ENCODE assay signal across 8 mouse cellular contexts in genomic region chr1:179668836-179669537, GRCm38 (mm10). TPM values are rescaled to one million over a fixed set of nuclear protein-coding genes. Genes with fewer than 3 reads are reported as not detected.
DNase-seq lines count a peak whose midpoint lies in the region; ATAC-seq and TF ChIP-seq lines count a peak whose summit lies in the region.

No protein-coding gene starts in this region.

- ATAC-seq in forebrain, embryonic 13.5 days, result peak; percentile 14; the same call in 1 of the 2 replicates
- ATAC-seq in liver, embryonic 11.5 days (replicated peaks; ENCODE audit: low FRiP score), result no peak
- ATAC-seq in cerebellum, adult (ENCODE audit: insufficient number of reproducible peaks, low FRiP score, low TSS enrichment), result no peak

- no peaks in the 10 kb centered on the region for H3K79me2 ChIP-seq in heart, adult 2 months (replicated peaks; ENCODE audit: control insufficient read depth, insufficient read depth, low read length)

- peak overlapping the region; percentile 91 for H3K4me3 ChIP-seq in heart, adult 2 months
- peak overlapping the region; percentile 70 for H3K4me3 ChIP-seq in forebrain, embryonic 13.5 days
- H3K4me3 ChIP-seq in liver, embryonic 11.5 days (ENCODE audit: low read depth, low read length), result peak overlapping the region; percentile 77
- H3K4me3 ChIP-seq in olfactory bulb, adult 2 months (ENCODE audit: insufficient read depth, low read depth, low read length), result peak overlapping the region; percentile 67

- DNase-seq in heart, adult 2 months, result no peak
- DNase-seq in heart, postnatal 36 days, result no peak
- DNase-seq in ES-CJ7 (ENCODE audit: low read depth, low spot score), result peak; percentile 20
- no peak for DNase-seq in liver, embryonic 11.5 days (ENCODE audit: low spot score)
- no peak for DNase-seq in frontal cortex, postnatal 10 days (ENCODE audit: low spot score in 2 of 2)

- no peak for TF ChIP-seq POLR2A in heart, adult 2 months (IDR thresholded peaks at IDR 0.05; ENCODE audit: insufficient read depth, low read depth, low read length)
- no peak for TF ChIP-seq POLR2A in olfactory bulb, adult 2 months (IDR thresholded peaks at IDR 0.05; ENCODE audit: insufficient read depth, low read depth, low read length)

- H3K27me3 ChIP-seq in heart, adult 2 months (ENCODE audit: control insufficient read depth, insufficient read depth, low read length), result no peaks in the 10 kb centered on the region
- no peaks in the 10 kb centered on the region for H3K27me3 ChIP-seq in forebrain, embryonic 13.5 days
- no peaks in the 10 kb centered on the region for H3K27me3 ChIP-seq in liver, embryonic 11.5 days (replicated peaks; ENCODE audit: control insufficient read depth, insufficient read depth, low read length)

- peaks cover 2% of the 10 kb centered on the region for H3K4me1 ChIP-seq in heart, adult 2 months (ENCODE audit: control insufficient read depth, insufficient read depth, low read length)
- H3K4me1 ChIP-seq in forebrain, embryonic 13.5 days, result peaks cover 16% of the 10 kb centered on the region
- H3K4me1 ChIP-seq in liver, embryonic 11.5 days (replicated peaks; ENCODE audit: control insufficient read depth, insufficient read depth, low read length), result no peaks in the 10 kb centered on the region; the same call in 1 of the 2 replicates
- peaks cover 4% of the 10 kb centered on the region; the same call in 1 of the 2 replicates for H3K4me1 ChIP-seq in olfactory bulb, adult 2 months (ENCODE audit: control insufficient read depth, insufficient read depth, low read length)

- peak overlapping the region; percentile 77 for H3K27ac ChIP-seq in heart, adult 2 months
- H3K27ac ChIP-seq in forebrain, embryonic 13.5 days, result no peak overlapping the region
- H3K27ac ChIP-seq in liver, embryonic 11.5 days (ENCODE audit: low read depth, low read length), result no peak overlapping the region; the same call in 1 of the 2 replicates
- H3K27ac ChIP-seq in olfactory bulb, adult 2 months (ENCODE audit: insufficient read depth, low read depth, low read length), result no peak overlapping the region

- peaks cover 3% of the 10 kb centered on the region; the same call in 1 of the 2 replicates for H3K36me3 ChIP-seq in heart, adult 2 months (ENCODE audit: control insufficient read depth, insufficient read depth, low read length)
- H3K36me3 ChIP-seq in forebrain, embryonic 13.5 days (ENCODE audit: poor library complexity, severe bottlenecking), result peaks cover 19% of the 10 kb centered on the region
- peaks cover 3% of the 10 kb centered on the region; the same call in 1 of the 2 replicates for H3K36me3 ChIP-seq in liver, embryonic 11.5 days (ENCODE audit: control insufficient read depth, insufficient read depth, low read length)

- peak; percentile 34 for TF ChIP-seq CTCF in heart, adult 2 months (IDR thresholded peaks at IDR 0.05)
- no peak for TF ChIP-seq CTCF in olfactory bulb, adult 2 months (IDR thresholded peaks at IDR 0.05; ENCODE audit: insufficient read depth, low read depth, low read length)

- no peaks in the 10 kb centered on the region for H3K9me3 ChIP-seq in forebrain, embryonic 13.5 days (replicated peaks)
- H3K9me3 ChIP-seq in liver, embryonic 11.5 days (ENCODE audit: control insufficient read depth, low read length), result no peaks in the 10 kb centered on the region

- peak overlapping the region; percentile 70 for H3K9ac ChIP-seq in heart, adult 2 months (ENCODE audit: low read depth, low read length)
- peak overlapping the region; percentile 77 for H3K9ac ChIP-seq in forebrain, embryonic 13.5 days
- peak overlapping the region; percentile 75 for H3K9ac ChIP-seq in liver, embryonic 11.5 days (ENCODE audit: low read depth, low read length)

- TF ChIP-seq EP300 in heart, adult 2 months (IDR thresholded peaks at IDR 0.05; ENCODE audit: insufficient read depth, low read depth, low read length), result no peak

- WGBS in heart, adult 2 months, result 16% methylated on average over 12 of the region's 12 CpGs
- 19% methylated on average over 12 of the region's 12 CpGs for WGBS in forebrain, embryonic 13.5 days
- 31% methylated on average over 12 of the region's 12 CpGs for WGBS in liver, embryonic 11.5 days
- WGBS in olfactory bulb, adult 2 months, result 18% methylated on average over 12 of the region's 12 CpGs

- H3K4me2 ChIP-seq in forebrain, embryonic 13.5 days, result peak overlapping the region; percentile 68
- peak overlapping the region; percentile 98 for H3K4me2 ChIP-seq in liver, embryonic 11.5 days

- intact Hi-C loops in heart, adult 2 months (cut with DNase I), result no loop called here
- intact Hi-C loops in heart, postnatal 36 days (cut with DNase I), result no loop called here

RNA-seq across cellular contexts. Expression of gene Sccpdh, which starts 1.0 kb away (rescaled TPM):
- 10 to 100 TPM; 47.9 to 49.4 TPM for total RNA-seq in heart, adult 2 months (2021)
- 23.6 and 72.3 TPM in 2 replicates for polyA plus RNA-seq in heart, adult 2 months (2012; rRNA removed)
- 10 to 100 TPM; 57.1 to 58.5 TPM for total RNA-seq in heart, postnatal 36 days (2021)
- 87.5 and 91.5 TPM in 2 replicates for polyA plus RNA-seq in forebrain, embryonic 13.5 days (2015; fragmentation: Nextera tagmentation; extraction: Ambion mirVana)
- 26.7 and 29.5 TPM in 2 replicates for polyA plus RNA-seq in liver, embryonic 11.5 days (2014; fragmentation: Nextera tagmentation; extraction: Ambion mirVana)
- polyA plus RNA-seq in olfactory bulb, adult 2 months (2012; ENCODE audit: insufficient read depth, insufficient read length, low replicate concordance, missing spikeins), result not detected in 2 replicates
